Mouse (Mus musculus) T-cell, adult 2 months (primary cell): ENCODE data around the gene Brpf1.

Source experiments
- DNase-seq: peaks from one replicate; pipeline ENCODE4 v3.0.0; 2022; ENCODE audit warnings: low spot score

Gene Brpf1

GRCm38 (mm10) chr6:113306986-113307349 is at the start of gene Brpf1:
Brpf1 (plus strand) TSS chr6:113307137.
- no peak for DNase-seq

- no peak for DNase-seq
Observed at GRCm38 (mm10) chr6:113261174-113261858, 45.6 kb upstream of the Brpf1 start.

GRCm38 (mm10) chr6:113263531-113263930 is 43.4 kb upstream of the Brpf1 start:
- DNase-seq: no peak

- DNase-seq: no peak
Observed at GRCm38 (mm10) chr6:113264429-113264828, 42.5 kb upstream of the Brpf1 start.

- DNase-seq: no peak
Observed at GRCm38 (mm10) chr6:113266996-113267655, 39.8 kb upstream of the Brpf1 start.

GRCm38 (mm10) chr6:113267988-113268387 is 38.9 kb upstream of the Brpf1 start:
- no peak for DNase-seq

GRCm38 (mm10) chr6:113272365-113272764 is 34.6 kb upstream of the Brpf1 start:
- DNase-seq: no peak

- DNase-seq: no peak
Observed at GRCm38 (mm10) chr6:113276846-113277245, 30.1 kb upstream of the Brpf1 start.

GRCm38 (mm10) chr6:113281676-113282075 is 25.3 kb upstream of the Brpf1 start:
- no peak for DNase-seq

GRCm38 (mm10) chr6:113282101-113282802 is 24.7 kb upstream of the Brpf1 start, which contains the start of gene Cpne9:
Cpne9 (plus strand) TSS chr6:113282307.
- no peak for DNase-seq

GRCm38 (mm10) chr6:113282969-113283368 is 24.0 kb upstream of the Brpf1 start:
- DNase-seq: no peak

GRCm38 (mm10) chr6:113283500-113283899 is 23.4 kb upstream of the Brpf1 start:
- DNase-seq: no peak

GRCm38 (mm10) chr6:113284931-113285330 is 22.0 kb upstream of the Brpf1 start:
- DNase-seq: no peak

- no peak for DNase-seq
Observed at GRCm38 (mm10) chr6:113286316-113286715, 20.6 kb upstream of the Brpf1 start.

- DNase-seq: no peak
Observed at GRCm38 (mm10) chr6:113287236-113287635, 19.7 kb upstream of the Brpf1 start.

GRCm38 (mm10) chr6:113289346-113289745 is 17.6 kb upstream of the Brpf1 start:
- DNase-seq: no peak

- no peak for DNase-seq
Observed at GRCm38 (mm10) chr6:113290346-113290745, 16.6 kb upstream of the Brpf1 start.

GRCm38 (mm10) chr6:113292938-113293337 is 14.0 kb upstream of the Brpf1 start:
- no peak for DNase-seq

GRCm38 (mm10) chr6:113296046-113296445 is 10.9 kb upstream of the Brpf1 start:
- DNase-seq: no peak

- no peak for DNase-seq
Observed at GRCm38 (mm10) chr6:113296639-113297038, 10.3 kb upstream of the Brpf1 start.

- DNase-seq: no peak
Observed at GRCm38 (mm10) chr6:113301350-113301749, 5.6 kb upstream of the Brpf1 start.

GRCm38 (mm10) chr6:113302258-113302657 is 4.7 kb upstream of the Brpf1 start:
- peak; percentile 32 for DNase-seq
